Mouse (Mus musculus): Measurements from ENCODE around the gene P2rx5.

- TF ChIP-seq CTCF (IDR thresholded peaks at IDR 0.05; ENCODE audit: insufficient read depth, low read depth, low read length) (no peak), POLR2A (IDR thresholded peaks at IDR 0.05; ENCODE audit: insufficient read depth, low read depth, low read length) (no peak)
These were observed 2.1 kb downstream of the P2rx5 start for GRCm38 (mm10) chr11:73162284-73162683.
